Mouse (Mus musculus) layer of hippocampus, adult 8-10 months (tissue): ENCODE measurements around the gene Smarce1. TPM values are rescaled to one million over a fixed set of nuclear protein-coding genes. Genes with fewer than 3 reads are reported as not detected.
"Not testable (repeated sequence)": the region's sequence is repeated elsewhere in the genome, so short reads cannot be mapped to it uniquely, and the experiment has no call there.

Experiments
- DNase-seq, 2 experiments: peaks; one replicate each; pipeline ENCODE4 v3.0.0; 2022; ENCODE audit warnings: low spot score in 2 of 2
- total RNA-seq, 4 experiments: library from RNA; stranded (reverse); gene quantifications; 2 replicates each; pipeline ENCODE4 v1.2.4; 2022

Gene Smarce1
- 10 to 100 TPM; 57.1 to 58.8 (median 58.0) TPM for total RNA-seq

DNA sequence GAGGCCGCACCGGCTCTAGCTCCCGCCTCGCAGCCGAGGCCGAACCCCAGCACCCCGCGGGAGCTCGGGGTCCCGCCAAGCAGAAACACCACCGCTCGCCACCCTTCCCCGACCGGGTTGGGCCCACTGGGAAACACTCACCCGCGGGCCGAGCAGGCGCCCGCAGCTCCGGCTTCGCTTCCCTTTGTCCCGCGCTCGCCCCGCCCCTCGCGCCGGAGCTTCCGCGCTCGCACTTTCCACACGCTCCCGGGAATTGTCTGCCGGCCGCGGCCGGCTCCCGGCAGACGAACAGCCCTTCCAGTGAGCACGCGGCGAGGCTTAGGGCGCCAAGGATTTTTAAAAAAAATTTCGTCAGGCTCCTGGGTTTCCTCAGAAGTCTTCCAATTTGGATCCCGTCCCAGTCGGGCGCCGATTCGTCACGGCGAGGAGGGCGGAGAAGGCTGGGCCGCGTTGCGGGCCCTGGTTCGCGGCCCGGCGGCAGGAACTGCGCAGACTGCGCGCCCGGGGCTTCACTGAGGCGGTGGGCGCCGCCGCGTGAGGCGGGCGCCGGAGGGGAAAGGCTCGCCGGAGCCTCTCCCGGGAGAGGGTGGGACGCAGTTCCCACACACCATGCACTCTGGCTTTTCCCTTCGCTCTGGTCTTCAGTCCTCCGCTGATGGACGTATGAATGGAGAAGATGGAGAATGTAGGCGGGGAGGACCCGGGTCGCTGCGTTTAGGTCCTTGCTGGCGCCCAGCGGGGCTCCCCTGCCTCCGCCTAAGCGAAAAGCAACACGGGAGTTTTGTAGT lies at the start of gene Smarce1:
Smarce1 (minus strand) TSS at position 757 of the 788 bp plus-strand sequence.
- peak; percentile 44 to 53 for DNase-seq

GRCm38 (mm10) chr11:99279986-99280385 lies 49.2 kb upstream of the Smarce1 start:
- no peak for DNase-seq

DNA sequence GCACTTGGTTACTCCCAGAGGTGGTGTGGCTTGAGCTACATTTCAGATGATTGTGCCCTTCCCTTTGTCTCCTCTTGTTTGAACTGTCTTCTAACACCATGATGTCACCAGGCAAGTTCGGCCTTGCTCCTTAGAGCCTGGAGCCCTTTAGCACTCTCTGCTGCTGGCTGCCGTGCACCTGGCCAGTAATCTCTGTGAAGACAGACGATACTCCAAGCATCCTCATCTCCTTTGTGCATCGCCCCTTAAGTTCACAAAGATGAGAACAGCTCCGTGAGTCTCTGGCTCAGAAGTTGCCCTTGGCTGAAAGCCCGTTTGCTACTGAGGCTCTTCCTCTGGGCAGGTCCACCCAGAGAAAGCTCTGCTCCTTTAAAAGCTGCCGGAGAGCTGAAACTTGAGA lies 46.0 kb upstream of the Smarce1 start:
- no peak for DNase-seq

GRCm38 (mm10) chr11:99275624-99276023 lies 44.8 kb upstream of the Smarce1 start:
- DNase-seq, result no peak

DNA sequence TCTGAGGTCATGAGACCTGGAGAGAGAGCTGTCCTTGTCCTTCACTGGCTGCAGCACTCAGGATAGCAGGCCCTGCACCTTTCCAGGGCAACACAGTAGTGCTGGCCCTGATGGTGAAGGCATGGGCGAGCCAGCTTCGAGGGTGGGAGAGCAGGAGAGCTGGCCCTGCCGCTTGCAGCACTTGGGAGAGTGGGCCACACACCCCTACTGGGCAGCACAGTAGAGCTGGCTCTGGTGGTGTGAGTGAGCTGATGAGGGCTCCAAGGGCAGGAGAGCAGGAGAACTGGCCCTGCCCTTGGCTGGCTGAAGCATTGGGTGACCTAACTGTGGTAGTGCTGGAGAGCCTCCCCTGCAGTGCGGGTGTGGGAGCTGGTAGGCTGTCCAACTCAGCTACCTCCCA lies 41.9 kb upstream of the Smarce1 start:
- DNase-seq, result no peak

DNA sequence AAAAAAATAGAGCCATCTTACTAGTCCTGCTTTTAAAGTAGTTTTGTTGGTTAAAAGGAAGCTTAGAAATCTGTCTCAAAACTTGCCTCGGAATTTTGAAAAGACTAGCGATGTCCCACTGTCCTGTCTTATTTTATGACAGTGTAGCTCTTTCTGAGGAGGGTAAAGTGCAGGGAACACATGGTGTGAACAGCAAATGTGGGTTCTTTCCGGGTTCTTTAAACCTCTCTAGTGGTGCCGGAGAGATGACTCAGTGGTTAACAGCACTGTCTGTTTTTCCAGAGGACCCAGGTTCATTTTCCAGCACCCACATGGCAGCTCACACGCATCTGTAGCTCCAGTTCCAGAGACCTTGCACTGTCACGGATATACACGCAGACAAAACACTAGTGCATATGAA lies 38.4 kb upstream of the Smarce1 start:
- no peak for DNase-seq

- no peak for DNase-seq
Measured at GRCm38 (mm10) chr11:99265796-99266195, 35.0 kb upstream of the Smarce1 start.

DNA sequence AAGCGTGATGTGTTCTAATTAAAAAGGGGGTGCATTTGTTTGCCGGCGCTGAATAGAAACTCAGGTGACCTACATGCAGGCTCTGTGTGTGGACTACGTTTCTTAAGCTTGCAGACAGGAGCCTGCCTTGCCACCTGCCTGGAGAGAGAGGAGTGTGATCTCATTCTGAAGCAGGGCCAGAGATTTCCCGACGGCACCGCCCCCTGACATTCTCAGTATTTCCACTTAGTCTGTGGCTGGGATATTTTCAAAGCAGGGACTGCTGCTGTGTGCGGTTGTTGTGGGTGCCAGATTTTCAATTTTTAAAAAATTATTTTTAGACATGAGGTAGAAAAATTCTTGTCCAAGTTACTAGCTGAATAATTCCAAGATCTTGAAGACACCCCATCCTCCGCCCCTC lies 34.4 kb upstream of the Smarce1 start:
- DNase-seq, result peak; percentile 38 to 47

DNA sequence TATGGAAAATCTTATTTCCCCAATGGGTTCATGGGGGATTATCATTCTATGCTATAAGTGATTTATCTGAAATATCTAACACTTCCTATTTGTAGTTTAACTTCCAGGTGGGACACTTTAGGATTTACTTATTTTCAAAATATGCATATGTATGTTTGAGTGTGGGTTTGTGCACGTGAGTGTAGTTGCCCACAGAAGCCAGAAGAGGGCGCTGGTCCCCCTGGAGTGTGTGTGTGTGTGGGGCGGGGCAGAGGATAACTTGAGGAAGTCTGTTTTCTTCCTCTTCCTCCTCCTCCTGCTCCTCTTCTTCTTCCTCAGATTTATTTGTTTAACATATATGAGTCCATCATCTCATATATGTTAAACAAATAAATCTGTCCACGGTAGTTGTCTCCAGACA lies 25.4 kb upstream of the Smarce1 start:
- no peak for DNase-seq

GRCm38 (mm10) chr11:99255316-99255715 lies 24.5 kb upstream of the Smarce1 start:
- no peak for DNase-seq

DNA sequence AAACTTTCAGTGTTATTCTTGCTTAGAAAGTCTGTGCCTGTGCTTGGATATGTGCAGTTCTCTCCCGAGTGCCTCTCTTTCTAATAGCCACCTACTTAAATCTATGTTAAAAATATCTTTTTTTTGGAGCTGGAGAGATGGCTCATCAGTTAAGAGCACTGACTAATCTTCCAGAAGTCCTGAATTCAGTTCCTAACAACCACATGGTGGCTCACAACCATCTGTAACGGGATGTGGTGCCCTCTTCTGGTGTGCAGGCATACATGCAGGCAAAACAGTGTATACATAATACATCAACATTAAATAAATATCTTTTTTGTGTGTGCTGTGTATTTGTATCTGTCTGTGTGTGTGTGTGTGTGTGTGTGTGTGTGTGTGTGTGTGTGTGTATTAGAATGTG lies 23.1 kb upstream of the Smarce1 start:
- no peak for DNase-seq

- DNase-seq, result no peak
Measured at GRCm38 (mm10) chr11:99252671-99253070, 21.9 kb upstream of the Smarce1 start.

GRCm38 (mm10) chr11:99250666-99251065 lies 19.8 kb upstream of the Smarce1 start:
- no peak for DNase-seq

DNA sequence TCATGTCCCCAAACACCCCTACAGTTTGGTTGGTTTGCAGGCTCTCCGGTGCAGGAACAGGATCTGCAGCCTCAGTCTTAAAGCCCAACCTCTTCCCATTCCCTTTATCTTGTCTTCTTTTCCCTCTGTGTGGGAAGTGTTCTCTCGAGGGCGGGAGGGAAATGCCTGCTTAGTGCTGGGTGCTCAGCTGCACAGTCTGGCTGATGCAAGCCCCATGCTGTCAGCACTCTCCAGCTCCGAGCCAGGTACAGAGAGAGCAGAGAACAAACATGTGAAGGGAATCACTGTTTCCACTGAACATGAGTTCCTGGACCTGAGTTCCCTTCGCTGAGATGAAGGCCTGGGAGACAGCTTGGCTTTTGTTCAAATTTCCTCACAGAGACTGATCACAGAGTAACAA lies 19.4 kb upstream of the Smarce1 start:
- peak; percentile 24 to 54 for DNase-seq

- DNase-seq, result no peak
Measured at GRCm38 (mm10) chr11:99249115-99249514, 18.3 kb upstream of the Smarce1 start.

- DNase-seq, result no peak
Measured at GRCm38 (mm10) chr11:99247916-99248315, 17.1 kb upstream of the Smarce1 start.

DNA sequence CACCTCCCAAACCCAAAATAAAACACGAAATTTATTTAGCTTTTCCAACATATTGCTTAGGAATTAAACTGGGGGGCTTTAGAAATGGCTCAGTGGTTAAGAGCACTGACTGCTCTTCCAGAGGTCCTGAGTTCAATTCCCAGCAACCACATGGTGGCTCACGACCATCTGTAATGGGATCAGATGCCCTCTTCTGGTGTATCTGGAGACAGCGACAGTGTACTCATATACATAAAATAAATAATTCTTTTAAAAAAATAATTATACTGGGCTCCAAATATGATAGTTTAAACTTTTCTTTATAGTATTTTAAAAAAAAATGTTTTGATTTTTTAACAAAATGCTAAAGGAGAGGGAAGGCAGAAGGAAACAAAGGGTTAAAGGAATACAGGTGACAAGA lies 13.7 kb upstream of the Smarce1 start:
- not testable (repeated sequence) for DNase-seq

- peak; percentile 23 to 28 for DNase-seq
Measured at GRCm38 (mm10) chr11:99243820-99244374, 13.1 kb upstream of the Smarce1 start, which contains the start of gene Krt222. TSS of gene Krt222 (minus strand) at chr11:99244085.

DNA sequence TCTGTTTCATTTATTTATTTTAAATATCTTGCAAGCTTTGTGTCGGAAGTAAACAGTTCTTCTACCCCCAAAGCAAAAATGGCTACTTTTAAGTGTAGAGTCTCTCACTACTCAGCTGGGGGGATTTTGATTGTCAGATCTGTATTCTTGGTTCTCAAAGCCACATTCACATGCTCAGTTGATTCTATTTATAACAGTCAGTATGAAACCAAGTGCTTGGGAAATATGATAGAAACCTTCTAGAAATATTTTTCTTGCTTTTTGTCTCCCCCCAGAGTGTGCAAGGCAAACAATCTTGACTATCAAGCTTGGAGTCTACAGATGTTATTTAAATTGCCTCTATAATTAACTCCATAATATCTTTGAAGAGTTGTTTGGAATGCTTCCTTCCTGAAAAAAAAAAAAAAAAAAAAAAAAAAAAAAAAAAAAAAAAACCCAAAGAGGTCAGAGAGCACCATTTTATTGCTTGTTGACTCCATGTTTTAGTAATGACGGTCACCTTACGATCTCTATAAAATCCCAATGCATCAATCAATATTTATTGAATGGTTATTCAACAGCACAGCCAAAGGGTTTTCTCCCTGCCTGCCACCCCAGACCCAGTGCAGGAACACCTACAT lies 12.5 kb upstream of the Smarce1 start:
- DNase-seq, result no peak

DNA sequence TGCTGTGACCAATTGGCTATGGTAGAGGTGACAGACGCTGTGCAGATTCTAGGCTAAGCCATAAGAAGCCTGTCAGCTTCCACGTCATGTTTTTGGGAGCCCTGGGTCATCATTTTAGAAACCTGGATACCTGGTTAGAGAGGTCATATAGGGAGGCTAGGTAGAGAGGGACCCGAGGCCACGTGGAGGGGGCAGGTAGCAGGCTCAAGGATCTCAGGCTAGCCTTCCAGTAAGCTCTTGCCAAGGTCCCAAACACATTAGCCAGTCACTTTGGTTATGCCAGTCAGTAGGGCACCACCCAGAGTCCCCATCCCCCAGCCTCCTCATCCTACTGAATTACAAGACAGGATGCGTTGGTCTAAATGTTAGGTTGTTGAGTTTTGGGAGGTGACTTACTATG lies 11.2 kb upstream of the Smarce1 start:
- DNase-seq, result no peak

DNA sequence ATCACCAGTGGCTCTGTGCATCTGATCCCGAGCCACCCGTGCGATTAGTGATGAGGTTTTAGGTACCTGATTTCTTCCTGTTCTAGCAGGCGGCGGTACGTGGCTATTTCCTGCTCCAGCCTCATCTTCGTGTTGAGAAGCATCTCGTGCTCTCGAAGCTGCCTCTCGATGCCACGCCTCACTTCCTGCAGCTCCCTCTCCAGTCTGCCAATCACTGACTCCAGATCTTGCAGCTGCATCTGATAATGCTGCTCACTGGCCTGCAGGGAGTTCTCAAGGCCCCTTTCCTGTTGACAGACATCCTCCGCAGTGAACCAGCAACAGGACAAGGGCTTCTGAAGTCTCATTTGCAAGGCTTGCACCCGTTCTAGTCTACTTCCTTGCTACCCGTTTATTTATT lies 7.7 kb upstream of the Smarce1 start:
- no peak for DNase-seq

- no peak for DNase-seq
Measured at GRCm38 (mm10) chr11:99231049-99231816, 416 bp upstream of the Smarce1 start.
